Mouse (Mus musculus) heart, postnatal 36 days (tissue): ENCODE data around the gene Etv6. TPM values are rescaled to one million over a fixed set of nuclear protein-coding genes. Genes with fewer than 3 reads are reported as not detected.

ENCODE experiments used
- DNase-seq, 2 experiments: peaks; one replicate each; pipeline ENCODE4 v3.0.0; 2021 to 2022
- intact Hi-C: fragments of 180-260 bp; cut with DNase I; formaldehyde crosslinking; loops from one replicate; pipeline ENCODE4 v1.15.1; 2025
- total RNA-seq, 2 experiments: library from RNA; stranded (reverse); gene quantifications; 2 replicates each; pipeline ENCODE4 v1.2.3; 2021

Etv6 gene
- total RNA-seq, 2 experiments from 2014 or later, result 11.5 to 15.0 TPM

GRCm38 (mm10) chr6:134103519-134103918 lies 68.0 kb downstream of the Etv6 start:
- intact Hi-C loops, result no loop called here
- no peak for DNase-seq

GRCm38 (mm10) chr6:134105514-134106201 lies 70.2 kb downstream of the Etv6 start:
- peak in 1 of 2 experiments; percentile 42 for DNase-seq
- intact Hi-C loops, result no loop called here

DNA sequence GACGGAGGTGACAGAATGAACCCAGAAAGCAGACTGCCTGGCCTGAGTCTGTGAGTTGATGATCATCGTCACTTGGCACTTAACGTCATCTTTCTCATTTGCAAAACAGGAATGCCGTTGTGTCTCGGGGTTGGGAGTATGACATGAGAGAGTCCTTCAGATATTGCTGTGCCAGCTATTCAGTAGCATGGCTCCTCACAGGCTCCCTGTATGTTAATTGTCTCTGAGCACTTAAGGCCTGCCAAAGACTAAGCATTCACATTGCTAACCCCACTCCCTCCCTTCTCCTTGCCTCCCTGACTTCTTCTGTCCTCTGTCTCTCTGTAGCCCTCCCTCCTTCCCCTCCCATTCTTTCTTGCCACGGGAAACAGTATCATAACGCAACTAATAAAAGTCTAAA lies 72.2 kb downstream of the Etv6 start:
- DNase-seq, result no peak
- intact Hi-C loops, result no loop called here

- DNase-seq, result no peak
- intact Hi-C loops, result no loop called here
Observed at GRCm38 (mm10) chr6:134109675-134110074, 74.2 kb downstream of the Etv6 start.

- intact Hi-C loops, result no loop called here
Observed at GRCm38 (mm10) chr6:134110206-134110605, 74.7 kb downstream of the Etv6 start.

DNA sequence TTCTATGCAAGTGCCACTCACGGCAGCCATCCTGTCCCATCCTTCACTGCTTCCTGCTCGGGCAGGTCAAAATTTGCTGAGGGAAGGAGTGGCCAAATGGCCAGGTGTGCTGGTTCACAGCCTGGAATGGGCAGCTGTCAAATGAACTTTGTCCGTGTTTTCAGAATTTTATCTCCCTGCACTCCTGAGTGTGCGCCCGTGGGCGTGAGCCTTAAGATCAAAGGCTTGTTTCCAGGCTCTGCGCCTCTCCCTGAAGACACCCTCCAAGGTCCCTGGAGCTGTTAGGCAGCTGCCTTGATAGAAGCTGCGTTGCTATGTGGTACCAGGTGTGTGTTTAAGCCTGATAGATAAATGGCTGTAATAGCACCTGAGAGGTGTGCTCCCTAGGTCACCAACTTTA lies 76.1 kb downstream of the Etv6 start:
- intact Hi-C loops, result no loop called here
- no peak for DNase-seq

More at GRCm38 (mm10) chr6:134110206-134110605, 74.7 kb downstream of the Etv6 start:
- no peak for DNase-seq

DNA sequence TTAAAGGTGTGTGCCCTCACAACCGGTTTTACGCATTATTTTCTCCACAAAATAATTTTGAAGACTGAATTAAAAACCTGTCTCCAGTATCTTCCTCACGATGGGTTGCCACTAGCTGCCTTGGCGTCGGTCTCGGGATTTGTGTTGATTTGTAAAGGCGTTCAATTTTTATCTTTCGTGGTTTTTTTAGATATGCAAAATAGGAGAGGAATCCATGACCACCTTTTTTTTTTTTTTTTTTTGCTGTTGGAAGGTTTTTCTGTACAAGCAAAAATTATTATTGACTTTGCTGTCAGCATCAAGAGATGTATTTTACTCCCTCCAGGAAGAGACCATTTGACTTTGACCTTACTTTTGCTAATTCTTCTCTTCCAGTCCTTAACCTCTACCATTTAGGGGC lies 77.3 kb downstream of the Etv6 start:
- no peak for DNase-seq

DNA sequence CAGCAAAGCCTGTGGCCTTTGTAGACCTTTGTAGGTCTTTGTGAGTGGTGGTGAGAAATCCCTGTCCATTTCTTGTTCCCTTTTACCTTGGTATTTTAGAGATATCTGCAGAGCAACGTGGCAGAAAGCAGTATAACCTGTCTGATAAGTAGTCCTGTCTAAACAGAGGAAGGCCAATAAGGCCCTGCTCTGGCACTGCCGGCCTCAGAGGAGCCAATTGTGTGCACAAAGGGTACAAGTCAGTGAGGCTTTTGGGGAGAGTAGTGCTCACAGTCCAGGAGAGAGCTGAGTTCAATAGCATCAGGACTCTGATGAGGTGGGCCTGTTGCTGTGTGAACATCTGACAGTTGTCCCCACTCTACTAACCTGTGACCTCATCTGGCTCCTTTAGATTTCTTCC lies 77.7 kb downstream of the Etv6 start:
- intact Hi-C loops, result no loop called here
- no peak for DNase-seq

More for the DNA sequence above, 77.3 kb downstream of the Etv6 start:
- intact Hi-C loops, result no loop called here

DNA sequence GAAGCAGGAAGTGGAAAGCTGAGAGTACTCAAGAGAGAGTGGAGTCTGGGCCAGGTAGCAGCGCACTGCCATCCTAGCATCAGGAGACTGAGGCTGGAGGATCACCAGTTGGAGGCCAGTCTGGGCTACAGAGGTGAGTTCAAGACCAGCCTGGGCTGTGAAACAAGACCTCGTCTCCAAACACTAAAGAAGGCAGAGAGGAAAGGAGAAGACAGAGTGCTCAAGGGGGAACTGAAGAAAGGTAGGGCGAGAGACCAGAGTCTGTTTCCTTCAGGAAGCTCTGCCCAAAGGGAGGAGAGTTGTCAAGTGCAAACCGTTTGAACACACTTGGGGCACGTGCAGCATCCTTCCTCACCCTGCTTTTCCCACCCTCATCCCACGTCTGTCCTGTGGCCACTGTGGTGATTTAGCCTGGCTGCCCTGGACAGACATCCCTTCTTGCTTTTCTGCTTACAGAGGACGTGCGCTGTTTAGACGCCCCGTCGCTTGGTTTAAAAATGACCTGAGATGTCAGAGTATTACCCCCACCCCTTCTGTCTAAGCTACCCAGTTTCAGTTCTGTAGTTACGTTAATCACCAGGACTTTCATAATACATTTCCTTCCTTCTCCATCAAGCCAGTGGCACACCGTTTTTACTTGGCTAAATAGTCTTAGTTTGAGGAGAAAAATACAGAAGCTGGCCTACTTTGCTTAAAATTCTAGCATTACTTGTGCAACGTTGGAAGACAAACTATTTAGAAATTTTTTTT lies 79.9 kb downstream of the Etv6 start:
- no peak for DNase-seq
- intact Hi-C loops, result no loop called here

DNA sequence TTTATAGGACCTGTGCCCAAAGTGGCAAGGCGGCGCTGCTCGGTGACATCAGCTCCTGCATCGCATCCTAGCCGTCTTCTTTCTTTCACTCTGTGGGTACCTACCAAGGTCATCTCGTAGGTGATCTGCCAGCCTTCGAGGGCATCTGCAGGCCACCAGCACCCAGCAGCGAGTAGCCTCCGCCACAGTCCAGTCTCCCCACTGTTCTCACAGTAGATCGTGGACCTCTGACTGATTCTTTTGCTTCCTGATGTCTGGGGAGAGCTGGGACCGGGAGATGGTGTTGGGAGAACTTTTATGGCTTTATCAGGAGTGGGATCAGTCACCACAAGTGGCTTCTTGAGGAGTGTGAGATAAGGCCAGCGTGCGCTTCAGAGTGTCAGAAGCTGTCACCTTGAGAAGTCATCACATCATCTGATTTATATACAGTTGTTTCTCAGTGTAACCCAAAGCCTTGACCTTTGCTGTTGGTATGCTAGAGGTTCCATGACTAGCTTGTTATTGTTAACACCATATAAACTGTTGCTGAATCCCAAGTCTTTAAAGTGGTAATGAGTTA lies 82.0 kb downstream of the Etv6 start:
- no peak for DNase-seq

DNA sequence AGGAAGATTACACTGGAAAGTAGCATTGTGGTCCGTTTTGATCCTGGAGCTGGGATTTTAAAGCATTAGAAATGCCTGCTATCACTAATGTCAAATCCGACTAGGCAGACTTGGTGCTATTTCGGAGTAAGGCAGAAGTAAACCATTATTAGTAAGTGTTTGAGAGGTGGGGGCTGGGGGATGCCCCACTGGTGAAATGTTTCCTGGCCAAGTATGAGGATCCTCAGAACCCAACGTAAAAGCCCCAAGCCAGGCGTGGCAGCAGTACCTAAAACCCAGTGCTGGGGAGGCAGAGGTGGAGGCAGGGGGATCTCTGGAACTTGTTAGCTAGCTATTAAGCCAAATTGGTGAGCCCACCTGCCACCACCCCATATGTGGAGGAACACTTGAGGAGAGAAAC lies 83.0 kb downstream of the Etv6 start:
- intact Hi-C loops, result no loop called here
- DNase-seq, result no peak

More for the DNA sequence above, 82.0 kb downstream of the Etv6 start:
- intact Hi-C loops, result no loop called here

- intact Hi-C loops, result no loop called here
- DNase-seq, result no peak
Observed at GRCm38 (mm10) chr6:134119136-134119535, 83.6 kb downstream of the Etv6 start.

DNA sequence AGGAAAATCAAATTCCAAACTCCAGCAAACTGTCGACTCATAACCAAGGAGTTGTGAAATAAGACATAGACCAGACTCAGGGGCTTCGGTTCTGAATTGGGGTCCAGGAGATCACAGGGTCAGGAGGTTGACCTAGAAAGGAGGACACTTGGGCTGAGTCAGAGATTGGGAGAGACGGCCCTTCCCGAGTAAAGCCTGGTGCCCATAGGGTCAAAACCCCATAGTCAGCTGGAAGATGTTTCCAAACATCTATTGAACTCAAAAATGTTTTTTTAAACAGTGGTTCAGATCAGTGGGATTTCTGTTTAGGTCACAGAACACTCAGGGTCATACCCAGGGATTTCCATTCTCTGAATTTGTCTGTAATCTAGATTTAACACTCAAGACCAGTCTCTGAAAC lies 84.7 kb downstream of the Etv6 start:
- DNase-seq, result no peak
- intact Hi-C loops, result loop anchor here (2.0 kb wide), 1 partner anchor 21 kb away; no protein-coding TSS in a partner anchor

- peak; percentile 53 to 55 for DNase-seq
- intact Hi-C loops, result loop anchor here (2.0 kb wide), 1 partner anchor 20 kb away; no protein-coding TSS in a partner anchor
Observed at GRCm38 (mm10) chr6:134120712-134121111, 85.2 kb downstream of the Etv6 start.

DNA sequence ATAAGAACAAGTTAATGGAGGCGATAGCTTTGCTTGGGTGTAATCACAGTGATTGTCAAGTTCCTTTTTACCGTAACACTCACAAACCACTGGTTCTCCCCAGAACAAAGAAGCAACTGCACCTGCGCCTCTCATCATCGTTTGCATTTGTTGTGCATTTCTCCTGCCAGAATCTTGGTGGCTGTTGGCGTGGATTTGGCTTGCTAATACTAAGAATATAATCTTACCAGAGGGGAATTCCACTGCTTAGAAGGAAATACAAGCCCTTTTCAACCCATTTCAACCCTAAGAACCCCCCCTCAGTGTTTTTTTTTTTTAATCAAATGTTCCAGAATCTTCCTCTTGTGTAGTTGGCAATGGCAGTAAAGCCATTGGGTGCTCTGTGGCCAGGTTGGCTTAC lies 87.4 kb downstream of the Etv6 start:
- intact Hi-C loops, result no loop called here
- DNase-seq, result no peak

- intact Hi-C loops, result no loop called here
- DNase-seq, result no peak
Observed at GRCm38 (mm10) chr6:134123474-134123873, 88.0 kb downstream of the Etv6 start.

DNA sequence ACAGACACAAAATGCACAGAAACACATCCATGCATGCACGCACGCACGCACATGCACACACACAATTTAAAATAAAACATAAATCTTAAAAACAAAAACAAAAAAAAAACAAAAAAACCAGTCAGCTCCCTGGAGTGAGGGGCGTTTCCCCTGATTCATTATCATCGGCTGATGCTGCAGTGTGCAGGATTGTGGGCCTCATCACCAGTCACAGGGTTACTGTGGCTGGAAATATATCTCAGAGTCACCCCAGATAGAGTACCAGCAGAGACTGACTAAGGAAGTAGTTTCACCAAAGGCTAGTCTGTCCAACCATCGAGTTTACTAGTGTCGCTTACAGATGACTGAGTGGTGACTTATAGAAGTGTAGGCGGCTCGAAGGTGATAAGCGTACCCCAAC lies 88.8 kb downstream of the Etv6 start:
- intact Hi-C loops, result no loop called here
- no peak for DNase-seq

DNA sequence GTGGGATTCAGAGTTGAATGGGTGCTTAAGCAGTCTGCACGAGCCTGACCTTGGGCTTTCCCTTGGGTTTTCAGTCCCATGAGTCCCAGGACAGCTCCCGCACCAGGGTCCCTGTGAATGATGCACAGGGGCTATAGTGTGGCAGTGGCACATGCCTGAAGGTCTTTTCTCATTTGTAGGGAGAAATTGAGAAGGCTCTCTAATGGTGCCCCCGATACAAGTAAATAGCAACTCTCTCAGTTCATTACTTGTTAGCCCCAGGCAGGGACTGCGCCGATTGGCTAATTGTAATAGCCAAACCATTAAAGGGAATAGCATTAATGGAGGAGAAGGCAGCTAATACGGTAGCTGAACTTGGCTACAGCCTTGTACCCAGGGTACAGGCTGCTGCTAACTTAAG lies 92.5 kb downstream of the Etv6 start:
- intact Hi-C loops, result no loop called here
- DNase-seq, result no peak

GRCm38 (mm10) chr6:134128594-134128993 lies 93.1 kb downstream of the Etv6 start:
- intact Hi-C loops, result no loop called here
- no peak for DNase-seq

GRCm38 (mm10) chr6:134129848-134130247 lies 94.3 kb downstream of the Etv6 start:
- intact Hi-C loops, result no loop called here
- no peak for DNase-seq

DNA sequence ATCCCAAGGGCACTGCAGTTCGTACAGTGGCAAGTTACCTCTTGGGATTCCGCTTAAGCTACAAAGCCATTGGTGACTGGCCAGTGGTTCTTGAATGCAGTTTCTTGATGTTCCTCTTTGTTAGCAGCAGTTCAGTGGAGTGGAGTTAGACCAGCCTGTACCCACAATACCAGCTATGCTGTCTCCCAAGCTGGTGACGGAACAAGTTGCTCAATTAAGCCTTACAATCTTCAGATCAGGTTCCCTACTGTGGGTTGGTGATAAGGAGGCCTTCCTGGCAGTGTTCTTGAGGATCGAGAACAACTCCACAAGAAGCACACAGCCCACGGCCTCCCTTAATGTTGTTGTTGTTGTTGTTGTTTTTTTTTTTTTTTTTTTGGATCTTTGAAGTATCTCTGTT lies 95.3 kb downstream of the Etv6 start:
- intact Hi-C loops, result no loop called here
- no peak for DNase-seq

- intact Hi-C loops, result no loop called here
Observed at GRCm38 (mm10) chr6:134131601-134132000, 96.1 kb downstream of the Etv6 start.

More at GRCm38 (mm10) chr6:134131601-134132000, 96.1 kb downstream of the Etv6 start:
- DNase-seq, result no peak
